Mouse (Mus musculus) C2C12 (cell line): ENCODE data around the gene Tmod4. TPM values are rescaled to one million over a fixed set of nuclear protein-coding genes. Genes with fewer than 3 reads are reported as not detected.

Experiments
- H3K27me3 ChIP-seq: one replicate; pipeline ENCODE4 v1.6.1; 2011; ENCODE audit not compliant: control insufficient read depth, insufficient read depth, insufficient read length
- H3K36me3 ChIP-seq: one replicate; pipeline ENCODE4 v1.6.1; 2011; ENCODE audit not compliant: control insufficient read depth, insufficient read depth
- H3K4me3 ChIP-seq: one replicate; pipeline ENCODE4 v1.5.1; 2011; ENCODE audit warnings: mild to moderate bottlenecking, control low read depth; ENCODE audit not compliant: poor library complexity, insufficient read depth, severe bottlenecking
- H3K79me2 ChIP-seq: one replicate; pipeline ENCODE4 v1.6.1; 2011; ENCODE audit not compliant: control insufficient read depth, insufficient read depth
- H3K79me3 ChIP-seq: one replicate; pipeline ENCODE4 v1.6.1; 2011; ENCODE audit warnings: low read depth, control low read depth
- H3ac ChIP-seq: one replicate; pipeline ENCODE3; 2011; ENCODE audit warnings: low read depth; ENCODE audit not compliant: control insufficient read depth, insufficient read length
- CEBPB ChIP-seq: IDR thresholded peaks from one replicate; pipeline ENCODE4 v1.6.1; 2011; ENCODE audit warnings: low read depth, mild to moderate bottlenecking, control low read depth, moderate library complexity
- CTCF ChIP-seq: IDR thresholded peaks from one replicate; pipeline ENCODE4 v1.5.1; 2011; ENCODE audit not compliant: control insufficient read depth, insufficient read depth, insufficient read length
- FOSL1 ChIP-seq: IDR thresholded peaks from one replicate; pipeline ENCODE4 v1.8.0; 2011; ENCODE audit warnings: mild to moderate bottlenecking, low read length; ENCODE audit not compliant: poor library complexity, insufficient read depth, severe bottlenecking
- MAX ChIP-seq: IDR thresholded peaks from one replicate; pipeline ENCODE4 v1.6.1; 2011; ENCODE audit warnings: mild to moderate bottlenecking, control low read depth
- MYOD1 ChIP-seq: IDR thresholded peaks from one replicate; pipeline ENCODE4 v1.6.1; 2011; ENCODE audit warnings: low read depth; ENCODE audit not compliant: control insufficient read depth, insufficient read length
- MYOG ChIP-seq: IDR thresholded peaks from one replicate; pipeline ENCODE4 v1.6.1; 2011; ENCODE audit not compliant: control insufficient read depth, insufficient read length; ENCODE audit errors: extremely low read depth
- USF1 ChIP-seq: IDR thresholded peaks from one replicate; pipeline ENCODE4 v1.6.1; 2011; ENCODE audit warnings: low read depth, mild to moderate bottlenecking, control low read depth, moderate library complexity
- polyA plus RNA-seq: library from polyadenylated mRNA; unstranded; fragments of >200 nt; fragmentation: generic; extraction: Trizol; gene quantifications from one replicate; pipeline ENCODE4 v1.2.1, GENCODE M21; 2012; ENCODE audit warnings: missing spikeins

Tmod4 gene
- polyA plus RNA-seq, 1 experiment, result 0.23 TPM

GRCm38 (mm10) chr3:95139586-95140288 lies 15.5 kb downstream of the Tmod4 start:
- Histone ChIP-seq H3ac (no peak overlapping the region), H3K79me2 (no peaks in the 10 kb centered on the region), H3K36me3 (no peaks in the 10 kb centered on the region), H3K79me3 (no peaks in the 10 kb centered on the region), H3K4me3 (no peak overlapping the region), H3K27me3 (no peaks in the 10 kb centered on the region)
- TF ChIP-seq MAX, result no peak
- TF ChIP-seq CTCF, result no peak
- TF ChIP-seq MYOG, result no peak
- TF ChIP-seq CEBPB, result no peak
- no peak for TF ChIP-seq FOSL1
- no peak for TF ChIP-seq USF1
- no peak for TF ChIP-seq MYOD1

GRCm38 (mm10) chr3:95140289-95140595 lies 16.0 kb downstream of the Tmod4 start:
- Histone ChIP-seq H3K4me3 (no peak overlapping the region), H3K36me3 (no peaks in the 10 kb centered on the region), H3ac (no peak overlapping the region), H3K79me3 (no peaks in the 10 kb centered on the region), H3K27me3 (no peaks in the 10 kb centered on the region), H3K79me2 (no peaks in the 10 kb centered on the region)
- no peak for TF ChIP-seq MAX
- no peak for TF ChIP-seq USF1
- no peak for TF ChIP-seq FOSL1
- TF ChIP-seq MYOG, result no peak
- TF ChIP-seq MYOD1, result no peak
- TF ChIP-seq CTCF, result no peak
- no peak for TF ChIP-seq CEBPB

GRCm38 (mm10) chr3:95140795-95141194 lies 16.5 kb downstream of the Tmod4 start:
- Histone ChIP-seq H3K79me3 (no peaks in the 10 kb centered on the region), H3K4me3 (no peak overlapping the region), H3K36me3 (no peaks in the 10 kb centered on the region), H3K79me2 (no peaks in the 10 kb centered on the region), H3ac (no peak overlapping the region), H3K27me3 (no peaks in the 10 kb centered on the region)
- TF ChIP-seq MAX (no peak), MYOD1 (no peak), FOSL1 (no peak), MYOG (no peak), USF1 (no peak), CTCF (no peak), CEBPB (no peak)

- H3K27me3 ChIP-seq, result no peaks in the 10 kb centered on the region
- no peak overlapping the region for H3ac ChIP-seq
- no peaks in the 10 kb centered on the region for H3K79me2 ChIP-seq
- H3K36me3 ChIP-seq, result no peaks in the 10 kb centered on the region
- TF ChIP-seq MAX (no peak), USF1 (no peak), CEBPB (no peak), FOSL1 (no peak), MYOD1 (no peak), MYOG (no peak), CTCF (no peak)
- H3K79me3 ChIP-seq, result no peaks in the 10 kb centered on the region
- H3K4me3 ChIP-seq, result no peak overlapping the region
Observed at GRCm38 (mm10) chr3:95141474-95141873, 17.2 kb downstream of the Tmod4 start.

GRCm38 (mm10) chr3:95141952-95142616 lies 17.8 kb downstream of the Tmod4 start, which contains the start of gene Tnfaip8l2:
TSS of gene Tnfaip8l2 (minus strand) at chr3:95142360.
- TF ChIP-seq MAX, result no peak
- no peak for TF ChIP-seq MYOD1
- no peak for TF ChIP-seq USF1
- TF ChIP-seq CTCF, result no peak
- TF ChIP-seq CEBPB, result no peak
- Histone ChIP-seq H3K27me3 (no peaks in the 10 kb centered on the region), H3K4me3 (no peak within 1 kb of the TSS), H3K79me2 (no peaks in the 10 kb centered on the region), H3ac (no peak within 1 kb of the TSS), H3K36me3 (no peaks in the 10 kb centered on the region), H3K79me3 (no peaks in the 10 kb centered on the region)

GRCm38 (mm10) chr3:95142617-95143011 lies 18.3 kb downstream of the Tmod4 start:
- Histone ChIP-seq H3K4me3 (no peak overlapping the region), H3K79me2 (no peaks in the 10 kb centered on the region), H3K36me3 (no peaks in the 10 kb centered on the region), H3K79me3 (no peaks in the 10 kb centered on the region), H3ac (no peak overlapping the region), H3K27me3 (no peaks in the 10 kb centered on the region)
- TF ChIP-seq FOSL1 (no peak), USF1 (no peak), CEBPB (no peak), CTCF (peak; percentile 73), MYOG (no peak), MYOD1 (no peak), MAX (peak; percentile 28)
